In the genomic region with DNA sequence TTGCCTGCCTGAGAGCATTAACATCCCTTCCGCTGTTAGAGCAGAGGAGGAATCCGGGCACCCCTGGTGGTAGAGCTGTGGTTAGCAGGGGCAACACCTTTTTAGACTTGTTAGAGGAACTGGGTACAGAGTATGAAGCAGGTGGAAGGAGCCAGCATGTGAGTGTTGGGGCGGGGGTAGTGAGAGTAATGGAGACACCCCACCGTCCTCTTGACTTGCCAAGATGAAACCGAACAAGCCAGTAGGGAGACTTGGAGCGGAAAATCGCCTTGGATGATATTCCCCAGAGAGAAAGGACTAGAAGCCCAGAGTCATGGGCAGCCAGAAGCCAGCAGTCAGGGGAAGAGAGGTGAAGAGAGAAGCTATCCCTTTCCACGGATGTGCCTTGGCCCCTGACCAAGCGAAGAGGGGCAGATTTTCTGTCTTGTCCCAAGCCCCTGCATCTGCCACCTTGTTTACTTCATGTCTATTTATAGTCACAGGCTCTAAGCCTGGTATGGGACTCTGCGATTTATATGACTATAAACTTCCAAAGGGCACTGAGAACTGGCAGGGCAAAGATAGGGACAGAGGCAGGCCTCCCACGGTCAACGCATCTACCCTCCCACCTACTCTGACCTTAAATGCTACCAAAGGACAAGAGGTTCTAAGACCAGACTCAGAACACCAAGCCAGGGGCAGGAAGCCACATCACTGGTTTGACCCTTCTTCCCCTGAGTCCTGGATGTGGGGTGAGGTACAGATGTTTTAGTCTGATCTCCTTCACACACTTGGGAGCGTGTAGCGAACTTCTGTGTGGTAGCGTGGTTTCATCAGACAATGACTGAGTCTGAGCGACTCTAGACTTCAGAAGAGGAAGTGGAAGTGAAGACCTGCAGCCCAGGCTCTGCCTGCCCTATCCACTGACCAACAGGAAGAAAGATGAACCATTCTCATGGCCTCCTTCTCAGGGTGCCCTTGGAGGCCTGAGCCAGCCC, we compare ENCODE assay signal across 8 mouse cellular contexts. TPM values are rescaled to one million over a fixed set of nuclear protein-coding genes. Genes with fewer than 3 reads are reported as not detected.
DNase-seq lines count a peak whose midpoint lies in the region; ATAC-seq and TF ChIP-seq lines count a peak whose summit lies in the region.

No protein-coding gene starts in this region.

- H3K4me3 ChIP-seq in heart, adult 2 months: no peak overlapping the region
- no peak overlapping the region for H3K4me3 ChIP-seq in E14TG2a.4 (replicated peaks; ENCODE audit: low read length)
- H3K4me3 ChIP-seq in hindbrain, embryonic 12.5 days: no peak overlapping the region
- H3K4me3 ChIP-seq in midbrain, embryonic 10.5 days: no peak overlapping the region

- 44% methylated on average over 16 of the region's 16 CpGs for WGBS in heart, adult 2 months
- 54% methylated on average over 16 of the region's 16 CpGs for WGBS in hindbrain, embryonic 12.5 days
- 56% methylated on average over 16 of the region's 16 CpGs for WGBS in midbrain, embryonic 10.5 days

- no peak for TF ChIP-seq POLR2A in heart, adult 2 months (IDR thresholded peaks at IDR 0.05; ENCODE audit: insufficient read depth, low read depth, low read length)

- no peak overlapping the region for H3K4me2 ChIP-seq in hindbrain, embryonic 12.5 days (replicated peaks)

- peaks cover 3% of the 10 kb centered on the region; the same call in 1 of the 2 replicates for H3K4me1 ChIP-seq in heart, adult 2 months (ENCODE audit: control insufficient read depth, insufficient read depth, low read length)
- peaks cover 56% of the 10 kb centered on the region for H3K4me1 ChIP-seq in E14TG2a.4 (replicated peaks; ENCODE audit: low read depth, low read length)
- peaks cover 56% of the 10 kb centered on the region for H3K4me1 ChIP-seq in hindbrain, embryonic 12.5 days
- H3K4me1 ChIP-seq in midbrain, embryonic 10.5 days: peaks cover 34% of the 10 kb centered on the region

- no peaks in the 10 kb centered on the region for H3K36me3 ChIP-seq in heart, adult 2 months (ENCODE audit: control insufficient read depth, insufficient read depth, low read length)
- no peaks in the 10 kb centered on the region for H3K36me3 ChIP-seq in E14TG2a.4 (ENCODE audit: insufficient read depth, low read length)
- H3K36me3 ChIP-seq in hindbrain, embryonic 12.5 days: no peaks in the 10 kb centered on the region
- no peaks in the 10 kb centered on the region for H3K36me3 ChIP-seq in midbrain, embryonic 10.5 days

- intact Hi-C loops in heart, adult 2 months (cut with DNase I): no loop called here
- intact Hi-C loops in gastrocnemius, postnatal 36 days (cut with DNase I): loop anchor here (2.0 kb wide), 1 partner anchor 237 kb away; no protein-coding TSS in a partner anchor

- no peak for TF ChIP-seq EP300 in heart, adult 2 months (IDR thresholded peaks at IDR 0.05; ENCODE audit: insufficient read depth, low read depth, low read length)

- no peak for ATAC-seq in inflammation-experienced regulatory T-cells, adult 6 months
- ATAC-seq in hindbrain, embryonic 12.5 days (ENCODE audit: low FRiP score): no peak

- H3K27me3 ChIP-seq in heart, adult 2 months (ENCODE audit: control insufficient read depth, insufficient read depth, low read length): no peaks in the 10 kb centered on the region
- H3K27me3 ChIP-seq in E14TG2a.4 (ENCODE audit: insufficient read depth, low read length): peaks cover 64% of the 10 kb centered on the region
- peaks cover 67% of the 10 kb centered on the region for H3K27me3 ChIP-seq in hindbrain, embryonic 12.5 days
- H3K27me3 ChIP-seq in midbrain, embryonic 10.5 days (ENCODE audit: low read depth, poor library complexity, severe bottlenecking): peaks cover 100% of the 10 kb centered on the region

- TF ChIP-seq CTCF in heart, adult 2 months (IDR thresholded peaks at IDR 0.05): peak; percentile 57
- TF ChIP-seq CTCF in E14TG2a.4 (conservative IDR thresholded peaks at IDR 0.05; ENCODE audit: low read length): peak; percentile 37

- no peak overlapping the region for H3K27ac ChIP-seq in heart, adult 2 months
- H3K27ac ChIP-seq in hindbrain, embryonic 12.5 days: no peak overlapping the region
- H3K27ac ChIP-seq in midbrain, embryonic 10.5 days (replicated peaks): no peak overlapping the region

- no peak overlapping the region for H3K9ac ChIP-seq in heart, adult 2 months (ENCODE audit: low read depth, low read length)
- no peak overlapping the region for H3K9ac ChIP-seq in hindbrain, embryonic 12.5 days

- DNase-seq in heart, adult 2 months: no peak
- DNase-seq in heart, adult 11 months: no peak
- DNase-seq in gastrocnemius, postnatal 36 days: peak; percentile 53 to 66
- DNase-seq in skeletal muscle tissue, adult 2 months (ENCODE audit: low read depth, low spot score): peak; percentile 96
- DNase-seq in midbrain, embryonic 10.5 days (ENCODE audit: low spot score): no peak

- no peaks in the 10 kb centered on the region for H3K79me2 ChIP-seq in heart, adult 2 months (replicated peaks; ENCODE audit: control insufficient read depth, insufficient read depth, low read length)

- H3K9me3 ChIP-seq in E14TG2a.4 (ENCODE audit: low read length): no peaks in the 10 kb centered on the region
- H3K9me3 ChIP-seq in hindbrain, embryonic 12.5 days (replicated peaks): no peaks in the 10 kb centered on the region
- H3K9me3 ChIP-seq in midbrain, embryonic 10.5 days (replicated peaks): no peaks in the 10 kb centered on the region

RNA-seq across cellular contexts. Expression of a gene that starts 55.9 kb away (rescaled TPM):
- 10 to 100 TPM; 19.6 to 20.4 TPM for total RNA-seq in heart, adult 2 months (2021)
- polyA plus RNA-seq in heart, adult 2 months (2012; rRNA removed): 10.4 and 18.0 TPM in 2 replicates
- 10 to 100 TPM; 21.0 to 21.6 TPM for total RNA-seq in gastrocnemius, postnatal 36 days (2021)
- 10 to 100 TPM; 25.7 to 36.4 (median 32.8) TPM for polyA plus RNA-seq in inflammation-experienced regulatory T-cells, adult 6 months (2017; shearing (Covaris generic))
- polyA plus RNA-seq in hindbrain, embryonic 12.5 days (2016; fragmentation: Nextera tagmentation; extraction: Ambion mirVana): 63.0 and 67.1 TPM in 2 replicates
- polyA plus RNA-seq in midbrain, embryonic 10.5 days (2016; fragmentation: Nextera tagmentation; extraction: Ambion mirVana): 43.1 and 57.5 TPM in 2 replicates

Comparison
In these comparisons a context has a peak if more than half of its experiments do, and no peak if none do; other contexts are left out.
1. DNase-seq: peak in gastrocnemius, postnatal 36 days (2 of 2) and skeletal muscle tissue, adult 2 months (single experiment); none in heart, adult 2 months (0 of 2), heart, adult 11 months (single experiment) and midbrain, embryonic 10.5 days (single experiment).